Mouse (Mus musculus) layer of hippocampus, postnatal 10 days (tissue): Measurements from ENCODE around the gene Mfsd10. TPM values are rescaled to one million over a fixed set of nuclear protein-coding genes. Genes with fewer than 3 reads are reported as not detected.
"Not testable (repeated sequence)": the region's sequence is repeated elsewhere in the genome, so short reads cannot be mapped to it uniquely, and the experiment has no call there.

ENCODE experiments used
- DNase-seq, 2 experiments: peaks; one replicate each; pipeline ENCODE4 v3.0.0; 2021; ENCODE audit warnings: low spot score in 2 of 2
- total RNA-seq, 2 experiments: library from RNA; stranded (reverse); gene quantifications; 2 replicates each; pipeline ENCODE4 v1.2.3; 2021

Gene Mfsd10
- total RNA-seq, 2 experiments from 2014 or later, result 46.0 to 49.5 TPM

GRCm38 (mm10) chr5:34607100-34607880 lies 29.7 kb downstream of the Mfsd10 start:
- no peak for DNase-seq

- DNase-seq, result no peak
These were observed 32.4 kb downstream of the Mfsd10 start for GRCm38 (mm10) chr5:34604576-34604975.

DNA sequence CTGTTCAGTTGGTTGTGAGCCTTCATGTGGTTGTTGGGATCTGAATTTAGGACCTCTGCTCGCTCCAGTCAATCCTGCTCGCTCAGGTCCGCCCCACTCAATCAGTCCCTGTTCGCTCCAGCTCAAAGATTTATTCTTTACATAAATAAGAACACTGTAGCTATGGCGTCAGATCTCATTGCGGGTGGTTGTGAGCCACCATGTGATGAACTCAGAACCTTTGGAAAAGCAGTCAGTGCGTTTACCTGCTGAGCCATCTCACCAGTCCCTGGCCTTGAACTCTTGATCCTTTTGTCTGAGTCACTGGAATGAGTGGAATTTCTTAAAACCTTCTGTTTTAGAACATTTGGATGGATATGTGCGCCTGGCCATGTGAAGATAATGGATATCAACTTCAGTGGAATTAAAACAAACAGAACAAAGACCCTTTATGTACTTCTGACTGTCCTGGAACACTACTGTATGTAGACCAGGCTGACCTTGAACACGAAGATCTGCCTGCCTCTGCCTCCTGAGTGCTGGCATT lies 43.7 kb downstream of the Mfsd10 start:
- no peak for DNase-seq

GRCm38 (mm10) chr5:34592666-34593065 lies 44.3 kb downstream of the Mfsd10 start:
- DNase-seq, result no peak

GRCm38 (mm10) chr5:34592224-34592623 lies 44.8 kb downstream of the Mfsd10 start:
- not testable (repeated sequence) for DNase-seq

GRCm38 (mm10) chr5:34591388-34592004 lies 45.5 kb downstream of the Mfsd10 start:
- DNase-seq, result no peak

DNA sequence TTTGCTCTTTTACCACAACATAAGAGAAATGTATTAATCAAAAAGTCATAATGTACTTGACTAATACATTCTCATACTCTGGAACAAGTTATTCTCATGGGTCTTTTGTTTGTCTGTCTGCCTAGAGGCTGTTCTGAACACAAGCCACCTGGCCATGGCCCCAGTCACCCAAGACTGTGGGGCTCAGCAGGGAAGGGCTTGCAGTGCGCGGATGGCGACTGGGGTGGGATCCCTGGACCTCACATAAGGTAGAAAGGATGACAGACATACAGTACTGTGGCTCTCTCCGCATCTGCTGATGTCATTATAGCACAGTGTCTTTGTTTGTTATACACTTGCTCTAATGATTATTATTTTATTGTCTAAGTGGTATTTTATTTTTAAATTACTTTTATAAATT lies 46.3 kb downstream of the Mfsd10 start:
- no peak for DNase-seq

DNA sequence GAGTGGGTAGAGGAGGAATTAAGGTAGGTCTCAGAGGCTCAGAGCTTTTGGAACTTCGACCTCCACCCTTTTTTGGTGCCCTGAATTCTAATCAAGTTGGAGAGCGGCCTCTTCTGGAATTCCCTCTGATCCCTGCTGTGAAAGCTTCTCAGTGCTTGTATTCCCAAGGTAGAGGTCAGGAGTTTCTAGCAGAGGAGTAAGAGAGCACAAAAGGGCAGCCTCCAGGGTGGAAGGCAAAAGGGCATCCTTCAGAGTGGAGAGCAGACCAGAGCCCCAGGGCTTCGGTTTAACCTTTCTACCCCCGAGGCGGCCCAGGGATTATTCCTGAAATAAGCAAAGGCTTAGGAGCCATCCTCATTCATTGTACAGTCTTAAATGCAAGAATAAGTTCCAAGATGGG lies 47.0 kb downstream of the Mfsd10 start:
- DNase-seq, result no peak

- no peak for DNase-seq
These were observed 49.1 kb downstream of the Mfsd10 start for GRCm38 (mm10) chr5:34587881-34588280.

DNA sequence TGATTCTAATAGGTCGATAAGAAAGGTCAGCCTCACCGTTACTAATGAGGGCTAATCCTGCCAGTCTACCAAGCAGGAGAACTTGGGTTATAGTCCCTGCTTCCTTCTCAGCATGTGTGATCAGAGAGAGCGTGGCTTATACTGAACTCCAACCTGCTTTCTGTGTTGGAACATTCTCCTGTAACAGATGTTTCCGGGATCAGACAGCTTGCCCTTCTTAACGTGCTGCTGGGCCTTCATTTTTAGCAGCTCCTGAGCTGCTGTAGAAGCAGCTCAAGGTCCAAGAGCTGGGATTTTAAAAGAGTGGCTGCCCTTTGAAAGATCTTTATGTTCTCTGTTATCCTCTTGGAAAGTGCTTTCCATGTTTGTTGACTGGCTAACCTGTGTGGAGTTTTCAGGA lies 51.8 kb downstream of the Mfsd10 start:
- DNase-seq, result no peak

Other genes starting within 250 kb of the Mfsd10 start
- 10 to 100 TPM; 14.0 to 17.3 TPM for gene Tnip2, start 123.2 kb downstream of the Mfsd10 start, total RNA-seq
- gene Sh3bp2, start 111.4 kb downstream of the Mfsd10 start, total RNA-seq, result 10 to 100 TPM in 1 of 2 experiments, 1 to 10 TPM in 1; 9.8 to 11.4 TPM
- gene Add1, start 63.5 kb downstream of the Mfsd10 start, total RNA-seq, result 100 to 1,000 TPM; 348 to 373 TPM
- 10 to 100 TPM; 18.9 to 20.5 TPM for gene Nop14, start 22.9 kb upstream of the Mfsd10 start, total RNA-seq
- 1 to 10 TPM; 5.2 to 8.6 TPM for gene Grk4, start 23.2 kb upstream of the Mfsd10 start, total RNA-seq
- 10 to 100 TPM; 63.5 to 69.8 TPM for gene Htt, start 124.5 kb upstream of the Mfsd10 start, total RNA-seq